Mouse (Mus musculus) forebrain, embryonic 11.5 days (tissue): ENCODE results near the gene Ap3m1. TPM values are rescaled to one million over a fixed set of nuclear protein-coding genes. Genes with fewer than 3 reads are reported as not detected.

Source experiments
- ATAC-seq: fragments of 200-750 bp; cut with Nextera tagmentation; replicated peaks from 2 replicates; pipeline ENCODE4 v1.8.0; 2017; ENCODE audit warnings: moderate TSS enrichment; ENCODE audit not compliant: low FRiP score
- DNase-seq: peaks from one replicate; pipeline ENCODE4 v3.0.0-alpha.2; 2017; ENCODE audit warnings: low spot score
- H3K27ac ChIP-seq: fragments of 300-500 bp; sonication (generic); 2 replicates; pipeline ENCODE4 v1.5.1; 2014; ENCODE audit warnings: low read depth, low read length
- H3K27me3 ChIP-seq: fragments of 300-500 bp; sonication (generic); 2 replicates; pipeline ENCODE4 v1.6.1; 2014; ENCODE audit warnings: mild to moderate bottlenecking, low read length, mixed read lengths; ENCODE audit not compliant: control insufficient read depth, insufficient read depth
- H3K36me3 ChIP-seq: fragments of 300-500 bp; sonication (generic); 2 replicates; pipeline ENCODE4 v1.6.1; 2014; ENCODE audit warnings: mild to moderate bottlenecking, low read length, moderate library complexity, mixed read lengths; ENCODE audit not compliant: control insufficient read depth, insufficient read depth
- H3K4me1 ChIP-seq: fragments of 300-500 bp; sonication (generic); replicated peaks from 2 replicates; pipeline ENCODE4 v1.6.1; 2014; ENCODE audit warnings: low read length, mixed read lengths; ENCODE audit not compliant: control insufficient read depth, insufficient read depth
- H3K4me2 ChIP-seq: fragments of 300-500 bp; sonication (generic); 2 replicates; pipeline ENCODE4 v1.6.1; 2014; ENCODE audit warnings: low read depth, mild to moderate bottlenecking, low read length, moderate library complexity, mixed read lengths; ENCODE audit not compliant: severe bottlenecking
- H3K4me3 ChIP-seq: fragments of 300-500 bp; sonication (generic); 2 replicates; pipeline ENCODE4 v1.5.1; 2014; ENCODE audit warnings: low read depth, low read length
- H3K9ac ChIP-seq: fragments of 300-500 bp; sonication (generic); 2 replicates; pipeline ENCODE4 v1.6.1; 2014; ENCODE audit warnings: low read length
- H3K9me3 ChIP-seq: fragments of 300-500 bp; sonication (generic); 2 replicates; pipeline ENCODE4 v1.6.1; 2016; ENCODE audit warnings: low read length, mixed read lengths; ENCODE audit not compliant: control insufficient read depth
- WGBS: fragments of 180-500 bp; shearing (Covaris S2); extraction: QIAGEN DNeasy Blood & Tissue Kit; methylation state at CpG from one replicate; pipeline ENCODE4 v1.1.7; 2014; 5-methylcytosine and 5-hydroxymethylcytosine counted together
- polyA plus RNA-seq: library from polyadenylated mRNA; unstranded; fragments of >200 nt; fragmentation: Nextera tagmentation; extraction: Ambion mirVana; gene quantifications from 2 replicates; pipeline ENCODE4 v1.2.1, GENCODE M21; 2014

Ap3m1 gene
- polyA plus RNA-seq, 1 experiment from 2014 or later = 120 TPM

DNA sequence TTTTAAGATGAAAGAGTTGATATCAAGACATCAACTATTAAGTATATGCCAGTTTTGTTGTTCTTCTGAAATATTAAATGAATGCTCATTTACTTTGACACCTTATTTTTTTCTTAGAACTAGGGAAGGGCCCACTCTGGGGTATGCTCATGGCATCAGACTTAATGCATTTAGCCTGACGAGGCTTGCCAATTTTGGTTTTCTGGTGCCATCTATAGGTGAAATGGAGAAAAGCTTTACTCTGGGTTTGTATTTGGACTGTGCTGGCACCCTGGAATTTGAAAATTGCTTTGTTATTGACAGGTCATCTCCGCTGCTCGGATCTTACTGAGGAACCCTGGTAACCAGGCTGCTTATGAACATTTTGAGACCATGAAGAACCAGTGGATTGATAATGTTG lies 33.3 kb downstream of the Ap3m1 start:
- Histone ChIP-seq H3K36me3 (no peaks in the 10 kb centered on the region), H3K4me2 (no peak overlapping the region), H3K4me1 (no peaks in the 10 kb centered on the region), H3K27me3 (no peaks in the 10 kb centered on the region), H3K9ac (no peak overlapping the region), H3K27ac (no peak overlapping the region), H3K4me3 (no peak overlapping the region), H3K9me3 (no peaks in the 10 kb centered on the region)
- no peak for ATAC-seq
- DNase-seq = no peak
- WGBS = 48% methylated on average over 3 of the region's 3 CpGs

DNA sequence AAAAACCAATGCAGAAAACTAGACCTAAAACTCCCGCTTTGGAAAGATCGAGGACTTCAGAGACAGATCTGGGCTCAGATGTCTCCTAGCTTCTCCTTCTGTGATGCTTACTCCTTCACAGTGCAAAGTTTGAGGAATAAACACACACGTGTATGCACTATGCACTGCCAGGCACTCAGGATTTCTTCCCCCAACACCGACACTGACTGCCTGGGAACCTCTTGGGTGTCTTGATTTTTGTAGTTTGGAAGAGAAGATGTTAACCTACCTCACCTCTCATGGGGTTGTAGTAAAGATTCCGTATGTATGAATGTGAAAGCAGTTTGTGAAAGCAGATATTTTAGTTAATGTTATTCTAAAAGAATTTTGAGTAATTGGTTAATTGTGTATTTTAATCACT lies 34.4 kb downstream of the Ap3m1 start:
- no peak for DNase-seq
- Histone ChIP-seq H3K4me3 (no peak overlapping the region), H3K27me3 (no peaks in the 10 kb centered on the region), H3K36me3 (no peaks in the 10 kb centered on the region), H3K9me3 (no peaks in the 10 kb centered on the region), H3K27ac (no peak overlapping the region), H3K4me1 (no peaks in the 10 kb centered on the region), H3K4me2 (no peak overlapping the region), H3K9ac (no peak overlapping the region)
- WGBS = 94% methylated on average over 5 of the region's 5 CpGs
- no peak for ATAC-seq

DNA sequence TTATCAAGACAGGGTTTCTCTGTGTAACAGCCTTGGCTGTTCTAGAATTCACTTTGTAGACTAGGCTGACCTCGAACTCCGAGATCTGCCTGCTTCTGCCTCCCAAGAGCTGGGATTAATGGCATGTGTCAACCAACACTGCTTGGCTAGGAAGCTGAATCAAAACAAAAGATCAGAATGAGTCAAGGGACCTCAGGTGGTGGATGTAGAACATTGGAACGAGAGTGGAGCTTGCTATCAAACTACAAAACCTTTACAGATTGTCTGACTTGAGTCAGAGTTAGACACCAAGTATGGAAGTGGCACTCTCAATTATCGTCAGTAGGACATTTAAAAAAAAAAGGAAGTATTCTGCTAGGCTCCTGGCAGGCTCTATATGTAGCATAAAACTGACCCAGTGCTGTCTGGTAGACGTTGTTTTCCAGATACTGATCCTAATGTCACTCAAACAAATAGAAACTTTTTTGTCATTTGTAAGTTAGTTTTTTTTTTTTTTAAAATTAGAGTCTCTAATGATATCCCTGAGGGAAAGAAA lies 38.4 kb downstream of the Ap3m1 start:
- ATAC-seq (no peak), DNase-seq (no peak)
- WGBS = 89% methylated on average over 5 of the region's 5 CpGs
- Histone ChIP-seq H3K36me3 (no peaks in the 10 kb centered on the region), H3K27me3 (no peaks in the 10 kb centered on the region), H3K4me1 (no peaks in the 10 kb centered on the region), H3K27ac (no peak overlapping the region), H3K4me3 (no peak overlapping the region), H3K9ac (no peak overlapping the region), H3K9me3 (no peaks in the 10 kb centered on the region), H3K4me2 (no peak overlapping the region)

DNA sequence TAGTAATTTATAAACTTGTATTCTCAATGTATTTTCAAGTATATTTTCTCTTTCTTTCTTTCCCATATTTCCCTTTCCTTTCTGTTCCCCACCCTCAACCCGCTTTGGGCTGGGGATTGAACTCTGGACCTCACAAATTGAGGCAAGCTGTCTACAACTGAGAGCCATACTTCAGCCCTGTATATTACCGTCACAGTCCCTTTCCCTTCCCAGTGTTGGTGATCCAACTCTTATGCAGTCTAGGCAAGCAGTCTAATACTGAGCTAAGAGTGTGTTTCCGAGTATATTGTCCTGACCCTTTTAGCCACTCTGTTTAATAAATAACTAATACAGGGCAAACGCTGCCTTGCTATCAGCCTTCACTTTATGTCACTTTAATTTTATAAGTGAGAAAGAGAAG lies 52.7 kb downstream of the Ap3m1 start:
- WGBS = 92% methylated on average over 4 of the region's 4 CpGs
- no peak for ATAC-seq

DNA sequence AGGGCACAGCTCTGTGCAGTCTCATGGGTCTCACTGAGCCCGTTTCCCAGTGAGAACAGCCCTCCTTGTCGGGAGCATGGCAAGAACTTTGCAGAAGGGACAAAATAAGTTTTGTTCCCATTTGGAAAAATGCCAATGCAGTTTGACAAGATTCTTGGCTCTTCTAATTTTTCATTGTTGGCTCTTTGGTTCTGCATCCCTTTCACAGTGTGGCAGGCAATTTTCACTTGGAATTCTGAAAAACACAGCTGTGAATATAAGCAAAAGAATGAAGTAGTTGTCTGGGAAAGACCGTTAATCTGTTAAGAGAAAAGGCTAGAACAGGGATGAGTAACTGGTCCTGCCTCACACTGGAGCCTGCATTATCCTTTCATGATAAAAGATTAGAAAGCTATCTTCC lies 54.8 kb downstream of the Ap3m1 start:
- Histone ChIP-seq H3K4me1 (no peaks in the 10 kb centered on the region), H3K9ac (no peak overlapping the region), H3K27ac (no peak overlapping the region), H3K4me3 (no peak overlapping the region), H3K36me3 (no peaks in the 10 kb centered on the region), H3K27me3 (no peaks in the 10 kb centered on the region), H3K4me2 (no peak overlapping the region), H3K9me3 (no peaks in the 10 kb centered on the region)
- no peak for DNase-seq
- ATAC-seq = no peak
- WGBS = 78% methylated on average over 3 of the region's 3 CpGs

More for the DNA sequence above, 52.7 kb downstream of the Ap3m1 start:
- Histone ChIP-seq H3K9me3 (no peaks in the 10 kb centered on the region), H3K4me3 (no peak overlapping the region), H3K36me3 (no peaks in the 10 kb centered on the region), H3K27me3 (no peaks in the 10 kb centered on the region), H3K27ac (no peak overlapping the region), H3K4me1 (no peaks in the 10 kb centered on the region), H3K9ac (no peak overlapping the region), H3K4me2 (no peak overlapping the region)
- DNase-seq = no peak

DNA sequence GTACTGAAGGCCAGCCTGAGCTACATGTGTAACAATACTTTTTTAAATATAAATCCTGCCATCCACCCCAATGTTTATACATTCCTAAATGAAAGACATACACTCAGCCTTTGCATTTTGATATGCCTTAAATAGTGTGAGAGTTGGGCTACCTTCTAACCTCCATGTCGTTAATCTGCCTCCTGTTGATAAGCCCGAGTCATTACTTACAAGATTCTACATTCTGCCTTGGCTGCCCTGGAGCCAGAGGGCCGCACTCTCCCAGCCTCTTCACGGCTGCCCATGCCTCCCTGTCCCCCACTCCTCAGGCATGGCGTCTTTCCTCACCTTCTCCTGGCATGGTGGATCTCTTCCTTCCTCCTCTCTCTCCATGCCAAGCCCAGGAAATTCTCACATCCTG lies 55.9 kb downstream of the Ap3m1 start:
- DNase-seq = no peak
- ATAC-seq = no peak
- Histone ChIP-seq H3K36me3 (no peaks in the 10 kb centered on the region), H3K27me3 (no peaks in the 10 kb centered on the region), H3K4me1 (no peaks in the 10 kb centered on the region), H3K9ac (no peak overlapping the region), H3K9me3 (no peaks in the 10 kb centered on the region), H3K4me2 (no peak overlapping the region), H3K4me3 (no peak overlapping the region), H3K27ac (no peak overlapping the region)
- WGBS = 76% methylated on average over 5 of the region's 5 CpGs

DNA sequence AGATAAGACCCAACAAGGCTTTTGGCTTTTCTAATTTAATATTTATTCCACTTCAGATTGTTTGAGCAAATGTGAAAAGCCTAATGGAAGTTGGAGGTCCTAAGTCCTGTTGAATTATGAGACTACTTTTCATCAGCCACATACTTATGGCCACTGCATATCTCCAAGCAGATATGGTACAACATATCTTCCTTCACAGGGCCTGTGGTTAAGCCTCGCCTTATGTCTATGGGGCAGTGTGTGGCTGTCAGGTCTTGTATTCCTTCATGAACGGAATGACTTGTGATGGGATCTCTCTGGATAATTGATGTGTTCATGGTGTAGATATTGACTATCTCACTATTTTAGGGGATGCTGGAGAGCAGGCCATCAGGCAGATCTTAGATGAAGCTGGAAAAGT lies 56.8 kb downstream of the Ap3m1 start:
- DNase-seq = no peak
- Histone ChIP-seq H3K9me3 (no peaks in the 10 kb centered on the region), H3K27ac (no peak overlapping the region), H3K4me1 (no peaks in the 10 kb centered on the region), H3K9ac (no peak overlapping the region), H3K4me3 (no peak overlapping the region), H3K36me3 (no peaks in the 10 kb centered on the region), H3K27me3 (no peaks in the 10 kb centered on the region), H3K4me2 (no peak overlapping the region)
- no peak for ATAC-seq
- 85% methylated on average over 2 of the region's 2 CpGs for WGBS

- Histone ChIP-seq H3K36me3 (no peaks in the 10 kb centered on the region), H3K4me1 (no peaks in the 10 kb centered on the region), H3K27me3 (no peaks in the 10 kb centered on the region), H3K4me2 (no peak overlapping the region), H3K4me3 (no peak overlapping the region), H3K27ac (no peak overlapping the region), H3K9ac (no peak overlapping the region), H3K9me3 (no peaks in the 10 kb centered on the region)
- no peak for ATAC-seq
- no peak for DNase-seq
- WGBS = 74% methylated on average over 3 of the region's 3 CpGs
Observed at GRCm38 (mm10) chr14:20994475-20994874, 57.8 kb downstream of the Ap3m1 start.

GRCm38 (mm10) chr14:20993067-20993691 lies 59.1 kb downstream of the Ap3m1 start:
- no peak overlapping the region for H3K4me3 ChIP-seq

More at GRCm38 (mm10) chr14:20993067-20993691, 59.1 kb downstream of the Ap3m1 start:
- Histone ChIP-seq H3K9me3 (no peaks in the 10 kb centered on the region), H3K4me1 (no peaks in the 10 kb centered on the region), H3K27ac (no peak overlapping the region), H3K36me3 (no peaks in the 10 kb centered on the region), H3K4me2 (no peak overlapping the region), H3K9ac (no peak overlapping the region), H3K27me3 (no peaks in the 10 kb centered on the region)
- ATAC-seq = no peak
- 55% methylated on average over 3 of the region's 3 CpGs for WGBS
- peak; percentile 56 for DNase-seq
